In genomic region chr7:118995007-118995406, GRCm38 (mm10) we compare ENCODE assay signal across 8 mouse cellular contexts. TPM values are rescaled to one million over a fixed set of nuclear protein-coding genes. Genes with fewer than 3 reads are reported as not detected.
A peak's percentile ranks its signal among the peaks of the same experiment; 100 is the strongest.
DNase-seq lines count a peak whose midpoint lies in the region; ATAC-seq lines count a peak whose summit lies in the region.

Gprc5b (minus strand) TSS chr7:118995211.

- H3K27me3 ChIP-seq in embryonic facial prominence, embryonic 14.5 days (replicated peaks; ENCODE audit: control insufficient read depth, insufficient read depth, low read length), result no peaks in the 10 kb centered on the region
- H3K27me3 ChIP-seq in heart, embryonic 11.5 days (ENCODE audit: control insufficient read depth, insufficient read depth, low read length), result peaks cover 11% of the 10 kb centered on the region
- H3K27me3 ChIP-seq in kidney, embryonic 15.5 days, result no peaks in the 10 kb centered on the region
- H3K27me3 ChIP-seq in liver, embryonic 13.5 days, result peaks cover 41% of the 10 kb centered on the region
- H3K27me3 ChIP-seq in stomach, embryonic 15.5 days (replicated peaks), result no peaks in the 10 kb centered on the region

- peak within 1 kb of the TSS; percentile 93 for H3K4me2 ChIP-seq in embryonic facial prominence, embryonic 14.5 days (ENCODE audit: low read depth, low read length)
- peak within 1 kb of the TSS; percentile 91 for H3K4me2 ChIP-seq in heart, embryonic 11.5 days
- peak within 1 kb of the TSS; percentile 85 for H3K4me2 ChIP-seq in kidney, embryonic 15.5 days
- peak within 1 kb of the TSS; percentile 66 for H3K4me2 ChIP-seq in liver, embryonic 13.5 days
- H3K4me2 ChIP-seq in stomach, embryonic 15.5 days, result peak within 1 kb of the TSS; percentile 93

- 2% methylated on average over 18 of the region's 44 CpGs for WGBS in embryonic facial prominence, embryonic 14.5 days
- WGBS in heart, embryonic 11.5 days (ENCODE audit: insufficient replicate concordance), result 2% methylated on average over 42 of the region's 44 CpGs
- 0% methylated on average over 35 of the region's 44 CpGs for WGBS in kidney, embryonic 15.5 days
- WGBS in liver, embryonic 13.5 days (ENCODE audit: insufficient replicate concordance), result 1% methylated on average over 44 of the region's 44 CpGs
- WGBS in stomach, embryonic 15.5 days, result under 1% methylated on average over 42 of the region's 44 CpGs

- DNase-seq in left cerebral cortex, adult 18-20 months (ENCODE audit: low spot score in 2 of 2), result peak; percentile 65 to 69
- DNase-seq in left cerebral cortex, adult 11 months (ENCODE audit: low spot score), result no peak
- DNase-seq in embryonic facial prominence, embryonic 14.5 days (ENCODE audit: low spot score), result peak; percentile 94
- peak; percentile 58 for DNase-seq in liver, embryonic 13.5 days
- peak; percentile 90 for DNase-seq in neural tube, embryonic 10.5 days (ENCODE audit: extremely low spot score, low spot score)

- H3K4me1 ChIP-seq in embryonic facial prominence, embryonic 14.5 days (ENCODE audit: control insufficient read depth, insufficient read depth, low read length), result peaks cover 25% of the 10 kb centered on the region
- peaks cover 8% of the 10 kb centered on the region; the same call in 1 of the 2 replicates for H3K4me1 ChIP-seq in heart, embryonic 11.5 days (ENCODE audit: control insufficient read depth, insufficient read depth, low read length)
- H3K4me1 ChIP-seq in kidney, embryonic 15.5 days, result peaks cover 46% of the 10 kb centered on the region
- H3K4me1 ChIP-seq in liver, embryonic 13.5 days (replicated peaks), result peaks cover 18% of the 10 kb centered on the region
- peaks cover 31% of the 10 kb centered on the region for H3K4me1 ChIP-seq in stomach, embryonic 15.5 days

- no peaks in the 10 kb centered on the region for H3K9me3 ChIP-seq in embryonic facial prominence, embryonic 14.5 days (ENCODE audit: control insufficient read depth, low read length)
- H3K9me3 ChIP-seq in heart, embryonic 11.5 days (replicated peaks; ENCODE audit: control insufficient read depth, low read length), result no peaks in the 10 kb centered on the region
- no peaks in the 10 kb centered on the region for H3K9me3 ChIP-seq in kidney, embryonic 15.5 days (replicated peaks)
- H3K9me3 ChIP-seq in liver, embryonic 13.5 days (replicated peaks), result no peaks in the 10 kb centered on the region
- no peaks in the 10 kb centered on the region for H3K9me3 ChIP-seq in stomach, embryonic 15.5 days

- H3K27ac ChIP-seq in embryonic facial prominence, embryonic 14.5 days (replicated peaks; ENCODE audit: low read depth, low read length), result peak within 1 kb of the TSS; percentile 19
- H3K27ac ChIP-seq in heart, embryonic 11.5 days (ENCODE audit: low read depth, low read length), result no peak within 1 kb of the TSS
- no peak within 1 kb of the TSS; the same call in 1 of the 2 replicates for H3K27ac ChIP-seq in kidney, embryonic 15.5 days
- no peak within 1 kb of the TSS for H3K27ac ChIP-seq in liver, embryonic 13.5 days
- no peak within 1 kb of the TSS for H3K27ac ChIP-seq in stomach, embryonic 15.5 days

- H3K36me3 ChIP-seq in embryonic facial prominence, embryonic 14.5 days (ENCODE audit: control insufficient read depth, insufficient read depth, low read length), result no peaks in the 10 kb centered on the region
- H3K36me3 ChIP-seq in heart, embryonic 11.5 days (ENCODE audit: control insufficient read depth, insufficient read depth, low read length), result no peaks in the 10 kb centered on the region
- no peaks in the 10 kb centered on the region for H3K36me3 ChIP-seq in kidney, embryonic 15.5 days
- H3K36me3 ChIP-seq in liver, embryonic 13.5 days, result no peaks in the 10 kb centered on the region
- no peaks in the 10 kb centered on the region for H3K36me3 ChIP-seq in stomach, embryonic 15.5 days

- peak; percentile 94 for ATAC-seq in embryonic facial prominence, embryonic 14.5 days (ENCODE audit: low read depth)
- peak; percentile 83 for ATAC-seq in heart, embryonic 11.5 days (replicated peaks; ENCODE audit: insufficient number of reproducible peaks, low FRiP score, low TSS enrichment)
- peak; percentile 94 for ATAC-seq in kidney, embryonic 15.5 days (replicated peaks; ENCODE audit: low FRiP score)
- ATAC-seq in liver, embryonic 13.5 days (ENCODE audit: low read depth), result peak; percentile 76
- ATAC-seq in stomach, embryonic 15.5 days (ENCODE audit: insufficient read depth, low FRiP score, low read depth), result peak; percentile 92

- peak within 1 kb of the TSS; percentile 74 for H3K4me3 ChIP-seq in embryonic facial prominence, embryonic 14.5 days (ENCODE audit: low read depth, low read length)
- H3K4me3 ChIP-seq in heart, embryonic 11.5 days (ENCODE audit: low read depth, low read length), result peak within 1 kb of the TSS; percentile 44
- H3K4me3 ChIP-seq in kidney, embryonic 15.5 days (replicated peaks), result peak within 1 kb of the TSS; percentile 62
- H3K4me3 ChIP-seq in liver, embryonic 13.5 days (replicated peaks), result peak within 1 kb of the TSS; percentile 54
- H3K4me3 ChIP-seq in stomach, embryonic 15.5 days (replicated peaks), result peak within 1 kb of the TSS; percentile 68

- H3K9ac ChIP-seq in embryonic facial prominence, embryonic 14.5 days (ENCODE audit: low read depth, low read length), result peak within 1 kb of the TSS; percentile 80
- peak within 1 kb of the TSS; percentile 72 for H3K9ac ChIP-seq in heart, embryonic 11.5 days (ENCODE audit: low read depth, low read length)
- H3K9ac ChIP-seq in kidney, embryonic 15.5 days, result peak within 1 kb of the TSS; percentile 64
- H3K9ac ChIP-seq in liver, embryonic 13.5 days, result peak within 1 kb of the TSS; percentile 57
- H3K9ac ChIP-seq in stomach, embryonic 15.5 days, result peak within 1 kb of the TSS; percentile 61

RNA-seq across cellular contexts. Expression of gene Gprc5b, which starts in this region (rescaled TPM):
- total RNA-seq in left cerebral cortex, adult 18-20 months (2021), result 100 to 1,000 TPM in 1 of 2 experiments, 10 to 100 TPM in 1; 94.0 to 110 TPM
- 17.0 and 17.7 TPM in 2 replicates for polyA plus RNA-seq in embryonic facial prominence, embryonic 14.5 days (2014; fragmentation: Nextera tagmentation; extraction: Ambion mirVana)
- 4.1 and 5.7 TPM in 2 replicates for polyA plus RNA-seq in heart, embryonic 11.5 days (2014; fragmentation: Nextera tagmentation; extraction: Ambion mirVana)
- 4.7 and 7.5 TPM in 2 replicates for polyA plus RNA-seq in kidney, embryonic 15.5 days (2015; fragmentation: Nextera tagmentation; extraction: Ambion mirVana)
- polyA plus RNA-seq in liver, embryonic 13.5 days (2015; fragmentation: Nextera tagmentation; extraction: Ambion mirVana), result 0.20 and 0.37 TPM in 2 replicates
- 3.0 and 4.7 TPM in 2 replicates for polyA plus RNA-seq in stomach, embryonic 15.5 days (2015; fragmentation: Nextera tagmentation; extraction: Ambion mirVana)

Comparison
In these comparisons a context has a peak if more than half of its experiments do, and no peak if none do; other contexts are left out.
1. Peak in DNase-seq, ATAC-seq, H3K4me3 ChIP-seq, H3K9ac ChIP-seq and H3K4me2 ChIP-seq in liver, embryonic 13.5 days; RNA of the gene not detected or under 1 TPM.